Mouse (Mus musculus) cerebellum, adult 9-10 months (tissue): ENCODE results near the gene Ell2.
A peak's percentile ranks its signal among the peaks of the same experiment; 100 is the strongest.
"Not testable (repeated sequence)": the region's sequence is repeated elsewhere in the genome, so short reads cannot be mapped to it uniquely, and the experiment has no call there.

ENCODE experiments used
- DNase-seq: peaks from one replicate; pipeline ENCODE4 v3.0.0; 2022

The Ell2 gene

GRCm38 (mm10) chr13:75706457-75706856 is at the start of gene Ell2:
Gene Ell2, plus strand, starts transcription at chr13:75706757.
- no peak for DNase-seq

- no peak for DNase-seq
These were observed 21.1 kb upstream of the Ell2 start for GRCm38 (mm10) chr13:75685438-75685837.

- no peak for DNase-seq
These were observed 19.6 kb upstream of the Ell2 start for GRCm38 (mm10) chr13:75686995-75687394.

- DNase-seq: no peak
These were observed 14.9 kb upstream of the Ell2 start for GRCm38 (mm10) chr13:75691625-75692024.

GRCm38 (mm10) chr13:75693081-75693480 is 13.5 kb upstream of the Ell2 start:
- DNase-seq: no peak

- no peak for DNase-seq
These were observed 3.7 kb upstream of the Ell2 start for GRCm38 (mm10) chr13:75702814-75703213.

GRCm38 (mm10) chr13:75706882-75707816 is 592 bp downstream of the Ell2 start:
- DNase-seq: peak; percentile 67

GRCm38 (mm10) chr13:75707821-75708636 is 1.5 kb downstream of the Ell2 start:
- DNase-seq: peak; percentile 22

- DNase-seq: no peak
These were observed 2.1 kb downstream of the Ell2 start for GRCm38 (mm10) chr13:75708637-75709002.

- DNase-seq: no peak
These were observed 2.6 kb downstream of the Ell2 start for GRCm38 (mm10) chr13:75709026-75709778.

GRCm38 (mm10) chr13:75710152-75710551 is 3.6 kb downstream of the Ell2 start:
- DNase-seq: no peak

GRCm38 (mm10) chr13:75711517-75711916 is 5.0 kb downstream of the Ell2 start:
- DNase-seq: not testable (repeated sequence)

- DNase-seq: not testable (repeated sequence)
These were observed 6.0 kb downstream of the Ell2 start for GRCm38 (mm10) chr13:75712544-75712943.

GRCm38 (mm10) chr13:75714407-75714806 is 7.8 kb downstream of the Ell2 start:
- DNase-seq: no peak

- no peak for DNase-seq
These were observed 11.2 kb downstream of the Ell2 start for GRCm38 (mm10) chr13:75717638-75718302.

- no peak for DNase-seq
These were observed 11.8 kb downstream of the Ell2 start for GRCm38 (mm10) chr13:75718376-75718775.

- no peak for DNase-seq
These were observed 13.1 kb downstream of the Ell2 start for GRCm38 (mm10) chr13:75719645-75720044.

- DNase-seq: no peak
These were observed 20.2 kb downstream of the Ell2 start for GRCm38 (mm10) chr13:75726569-75727373.

- no peak for DNase-seq
These were observed 21.4 kb downstream of the Ell2 start for GRCm38 (mm10) chr13:75727932-75728331.

- no peak for DNase-seq
These were observed 23.3 kb downstream of the Ell2 start for GRCm38 (mm10) chr13:75729834-75730233.

- DNase-seq: no peak
These were observed 24.2 kb downstream of the Ell2 start for GRCm38 (mm10) chr13:75730717-75731116.
